Mouse (Mus musculus): ENCODE data around the gene Pde12. TPM values are rescaled to one million over a fixed set of nuclear protein-coding genes. Genes with fewer than 3 reads are reported as not detected.
"Not testable (repeated sequence)": the region's sequence is repeated elsewhere in the genome, so short reads cannot be mapped to it uniquely, and the experiment has no call there.

The Pde12 gene
- 10 to 100 TPM in 3 of 26 experiments, 1 to 10 TPM in 23; 2.9 to 13.0 (median 6.6) TPM for total RNA-seq (2018; cell fraction: chromatin; rRNA removed)
- total RNA-seq (2018; cell fraction: cytosol; rRNA removed): 10 to 100 TPM in 1 of 26 experiments, 1 to 10 TPM in 25; 5.3 to 11.4 (median 6.1) TPM
- total RNA-seq (2018; cell fraction: nucleus; rRNA removed): 10 to 100 TPM in 5 of 26 experiments, 1 to 10 TPM in 21; 2.8 to 13.6 (median 7.6) TPM
- 5.0 to 8.4 TPM (median 6.4 TPM) in 3 replicates for polyA plus RNA-seq (2018)

GRCm38 (mm10) chr14:26669292-26670073 is at the start of gene Pde12:
TSS of gene Pde12 (minus strand) at chr14:26669883.
- WGBS (ENCODE audit: missing documents): under 1% methylated on average over 69 of the region's 70 CpGs
- Histone ChIP-seq H3K4me3 (ENCODE audit: inconsistent target) (peak within 1 kb of the TSS; percentile 87), H3K27ac (peak within 1 kb of the TSS; percentile 97), H3K79me2 (ENCODE audit: inconsistent target) (peaks cover 44% of the 10 kb centered on the region), H3K36me3 (ENCODE audit: inconsistent target) (peaks cover 5% of the 10 kb centered on the region; the same call in 1 of the 2 replicates)

- H3K79me2 ChIP-seq (ENCODE audit: inconsistent target); H3K27ac ChIP-seq; H3K4me3 ChIP-seq (ENCODE audit: inconsistent target); H3K36me3 ChIP-seq (ENCODE audit: inconsistent target): not testable (repeated sequence)
- WGBS (ENCODE audit: missing documents): 90% methylated on average over 5 of the region's 5 CpGs
These were observed 35.6 kb upstream of the Pde12 start for GRCm38 (mm10) chr14:26705246-26705645.

- no peaks in the 10 kb centered on the region for H3K79me2 ChIP-seq (ENCODE audit: inconsistent target)
- H3K36me3 ChIP-seq (ENCODE audit: inconsistent target): no peaks in the 10 kb centered on the region
These were observed 28.2 kb upstream of the Pde12 start for GRCm38 (mm10) chr14:26697912-26698311.

DNA sequence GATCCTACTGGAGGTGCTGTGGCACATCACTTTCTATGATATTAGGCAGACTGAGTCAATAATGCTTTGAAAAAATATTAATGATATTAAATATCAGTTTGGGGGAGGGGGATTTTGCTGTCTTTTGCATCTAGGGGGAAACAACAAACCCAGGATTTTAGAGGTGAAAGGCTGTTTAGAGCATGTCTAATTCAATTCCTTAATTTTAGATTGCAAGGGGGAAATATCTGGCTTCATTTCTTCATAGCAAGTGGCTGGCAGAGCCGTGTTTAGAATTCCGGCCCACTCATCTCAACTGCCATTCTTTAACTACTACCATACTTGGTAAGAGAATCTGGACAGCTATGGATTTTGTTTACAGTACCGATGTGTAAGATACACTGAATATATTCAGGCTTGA is 23.3 kb upstream of the Pde12 start, which contains the start of gene Dnah12:
TSS of gene Dnah12 (plus strand) at position 301 of the 400 bp plus-strand sequence.
- H3K4me3 ChIP-seq (ENCODE audit: inconsistent target): no peak within 1 kb of the TSS
- H3K36me3 ChIP-seq (ENCODE audit: inconsistent target): no peaks in the 10 kb centered on the region
- 85% methylated on average over 3 of the region's 3 CpGs for WGBS (ENCODE audit: missing documents)
- H3K27ac ChIP-seq: no peak within 1 kb of the TSS
- no peaks in the 10 kb centered on the region for H3K79me2 ChIP-seq (ENCODE audit: inconsistent target)

More at GRCm38 (mm10) chr14:26697912-26698311, 28.2 kb upstream of the Pde12 start:
- no peak overlapping the region for H3K27ac ChIP-seq
- H3K4me3 ChIP-seq (ENCODE audit: inconsistent target): no peak overlapping the region

- Histone ChIP-seq H3K79me2 (ENCODE audit: inconsistent target) (no peaks in the 10 kb centered on the region), H3K27ac (no peak overlapping the region), H3K36me3 (ENCODE audit: inconsistent target) (no peaks in the 10 kb centered on the region), H3K4me3 (ENCODE audit: inconsistent target) (no peak overlapping the region)
- WGBS (ENCODE audit: missing documents): 71% methylated on average over 2 of the region's 2 CpGs
These were observed 21.7 kb upstream of the Pde12 start for GRCm38 (mm10) chr14:26691363-26691762.

GRCm38 (mm10) chr14:26690727-26691126 is 21.0 kb upstream of the Pde12 start:
- WGBS (ENCODE audit: missing documents): 65% methylated on average over 2 of the region's 2 CpGs
- no peaks in the 10 kb centered on the region for H3K36me3 ChIP-seq (ENCODE audit: inconsistent target)
- H3K79me2 ChIP-seq (ENCODE audit: inconsistent target): no peaks in the 10 kb centered on the region
- H3K27ac ChIP-seq: no peak overlapping the region
- H3K4me3 ChIP-seq (ENCODE audit: inconsistent target): no peak overlapping the region

- Histone ChIP-seq H3K4me3 (ENCODE audit: inconsistent target) (no peak overlapping the region), H3K79me2 (ENCODE audit: inconsistent target) (no peaks in the 10 kb centered on the region), H3K27ac (no peak overlapping the region), H3K36me3 (ENCODE audit: inconsistent target) (no peaks in the 10 kb centered on the region)
- WGBS (ENCODE audit: missing documents): 25% methylated on average over 5 of the region's 5 CpGs
These were observed 6.1 kb upstream of the Pde12 start for GRCm38 (mm10) chr14:26675791-26676190.

DNA sequence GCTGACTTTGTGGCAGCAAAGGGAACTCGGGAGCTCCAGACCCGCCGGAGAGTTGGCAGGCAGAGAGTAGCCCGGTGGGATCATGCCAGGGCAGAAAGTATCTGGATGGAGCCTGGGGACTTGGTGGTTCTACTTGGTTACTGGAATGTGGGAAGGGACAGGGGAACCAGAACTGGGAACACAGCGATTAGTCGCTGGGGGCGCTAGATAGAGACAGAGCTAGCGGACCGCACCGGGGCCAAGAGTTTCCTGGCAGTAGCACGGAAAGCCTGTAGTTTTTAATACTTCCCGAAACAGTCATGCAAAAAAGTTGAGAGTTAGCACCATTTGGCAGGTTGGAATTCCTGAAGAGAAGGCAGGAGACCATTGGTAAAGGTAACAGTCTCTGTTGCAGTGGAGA is 5.7 kb upstream of the Pde12 start:
- Histone ChIP-seq H3K4me3 (ENCODE audit: inconsistent target) (no peak overlapping the region), H3K79me2 (ENCODE audit: inconsistent target) (no peaks in the 10 kb centered on the region), H3K36me3 (ENCODE audit: inconsistent target) (no peaks in the 10 kb centered on the region), H3K27ac (no peak overlapping the region)
- WGBS (ENCODE audit: missing documents): 16% methylated on average over 12 of the region's 12 CpGs

DNA sequence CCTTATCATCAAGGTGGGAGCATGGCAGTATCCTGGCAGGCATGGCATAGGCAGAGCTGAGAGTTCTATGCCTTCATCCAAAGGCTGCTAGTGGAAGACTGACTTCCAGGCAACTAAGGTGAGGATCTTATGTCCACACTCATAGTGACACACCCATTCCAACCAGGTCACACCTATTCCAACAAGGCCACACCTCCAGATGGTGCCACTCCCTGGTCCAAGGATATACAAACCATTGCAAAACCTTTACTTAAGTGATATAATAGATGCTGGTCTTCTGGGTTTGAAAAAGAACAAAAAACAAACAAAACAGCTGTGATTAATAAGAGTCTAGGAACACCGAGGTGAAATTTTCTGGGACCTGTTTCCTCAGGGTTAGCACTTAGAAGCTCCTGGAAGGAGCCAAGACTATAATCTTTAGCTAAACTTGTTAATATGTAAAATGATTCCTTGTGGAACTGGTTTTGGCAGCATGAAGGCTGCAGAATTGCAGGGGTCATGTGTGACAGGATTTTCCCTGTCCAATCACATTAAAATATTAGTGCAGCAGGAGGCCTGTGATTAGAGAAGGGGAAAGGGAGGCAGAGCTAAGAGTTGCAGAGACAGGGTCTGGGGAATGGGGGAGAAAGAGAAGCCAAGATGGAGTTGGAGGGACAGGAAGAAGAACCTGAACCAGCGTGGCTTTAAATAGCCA is 4.9 kb upstream of the Pde12 start:
- WGBS (ENCODE audit: missing documents): 91% methylated on average over 2 of the region's 2 CpGs
- not testable (repeated sequence) for H3K79me2 ChIP-seq (ENCODE audit: inconsistent target); H3K36me3 ChIP-seq (ENCODE audit: inconsistent target); H3K27ac ChIP-seq; H3K4me3 ChIP-seq (ENCODE audit: inconsistent target)

GRCm38 (mm10) chr14:26671870-26672615 is 2.4 kb upstream of the Pde12 start:
- not testable (repeated sequence) for H3K27ac ChIP-seq; H3K36me3 ChIP-seq (ENCODE audit: inconsistent target)
- H3K79me2 ChIP-seq (ENCODE audit: inconsistent target): peaks cover 18% of the 10 kb centered on the region
- peak overlapping the region; percentile 2; the same call in 1 of the 2 replicates for H3K4me3 ChIP-seq (ENCODE audit: inconsistent target)
- whole genome bisulfite sequencing (ENCODE audit: missing documents): 33% methylated on average over 11 of the region's 17 CpGs

DNA sequence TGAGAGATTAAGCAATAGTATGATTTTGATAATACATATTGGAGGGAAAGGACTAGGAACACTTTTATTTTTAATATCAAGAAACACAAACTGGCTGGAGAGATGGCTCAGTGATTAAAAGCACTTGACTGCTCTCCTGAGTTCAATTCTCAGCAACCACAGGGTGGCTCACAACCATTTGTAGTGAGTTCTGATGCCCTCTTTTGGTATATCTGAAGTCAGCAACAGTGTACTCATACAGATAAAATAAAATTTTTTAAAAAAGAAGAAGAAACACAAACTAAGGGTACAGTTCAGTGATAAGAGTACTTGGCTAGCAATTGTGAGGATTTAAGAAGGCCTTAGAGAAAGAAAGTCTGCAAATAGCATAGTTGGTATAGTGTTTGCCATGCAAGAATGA is 1.3 kb upstream of the Pde12 start:
- Histone ChIP-seq H3K36me3 (ENCODE audit: inconsistent target) (no peaks in the 10 kb centered on the region), H3K79me2 (ENCODE audit: inconsistent target) (peaks cover 29% of the 10 kb centered on the region), H3K27ac (no peak overlapping the region), H3K4me3 (ENCODE audit: inconsistent target) (no peak overlapping the region; the same call in 1 of the 2 replicates)

GRCm38 (mm10) chr14:26668371-26669291 is 1.1 kb downstream of the Pde12 start:
- H3K79me2 ChIP-seq (ENCODE audit: inconsistent target): peaks cover 49% of the 10 kb centered on the region
- peaks cover 8% of the 10 kb centered on the region; the same call in 1 of the 2 replicates for H3K36me3 ChIP-seq (ENCODE audit: inconsistent target)
- WGBS (ENCODE audit: missing documents): under 1% methylated on average over 66 of the region's 73 CpGs
- H3K4me3 ChIP-seq (ENCODE audit: inconsistent target): peak overlapping the region; percentile 87
- peak overlapping the region; percentile 31 for H3K27ac ChIP-seq

DNA sequence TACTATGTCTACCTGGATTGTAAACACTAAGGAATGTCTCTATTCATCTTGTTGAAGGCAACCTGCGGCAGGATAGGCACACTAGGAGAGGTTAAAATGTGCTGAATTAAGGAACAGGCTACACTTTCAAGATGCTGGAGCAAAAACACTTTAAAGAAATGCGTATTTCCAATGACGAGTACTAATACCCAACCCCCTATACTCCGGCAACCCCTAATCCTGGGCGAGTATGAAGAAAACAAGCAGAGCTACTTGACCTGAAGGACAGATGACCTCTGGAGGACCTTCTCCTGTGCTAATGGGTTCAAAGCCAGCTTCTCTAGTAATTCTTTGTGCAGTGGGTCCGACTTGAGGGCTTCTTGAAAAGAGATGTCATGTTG is 1.7 kb downstream of the Pde12 start:
- H3K79me2 ChIP-seq (ENCODE audit: inconsistent target): peaks cover 49% of the 10 kb centered on the region
- H3K36me3 ChIP-seq (ENCODE audit: inconsistent target): peaks cover 11% of the 10 kb centered on the region; the same call in 1 of the 2 replicates
- H3K4me3 ChIP-seq (ENCODE audit: inconsistent target): peak overlapping the region; percentile 87
- H3K27ac ChIP-seq: peak overlapping the region; percentile 31
- WGBS (ENCODE audit: missing documents): 25% methylated on average over 6 of the region's 6 CpGs
